Mouse (Mus musculus) lung, embryonic 15.5 days (tissue): ENCODE data around the gene Mfap5. TPM values are rescaled to one million over a fixed set of nuclear protein-coding genes. Genes with fewer than 3 reads are reported as not detected.
"Not testable (repeated sequence)": the region's sequence is repeated elsewhere in the genome, so short reads cannot be mapped to it uniquely, and the experiment has no call there.

Experiments
- ATAC-seq: fragments of 200-750 bp; cut with Nextera tagmentation; 2 replicates; pipeline ENCODE4 v1.8.0; 2017; ENCODE audit warnings: moderate number of reproducible peaks, borderline replicate concordance; ENCODE audit not compliant: low FRiP score, low TSS enrichment; ENCODE audit errors: extremely low read depth
- H3K27ac ChIP-seq: fragments of 300-500 bp; sonication (generic); 2 replicates; pipeline ENCODE4 v1.5.1; 2015; ENCODE audit warnings: moderate library complexity, mild to moderate bottlenecking, inconsistent platforms
- H3K27me3 ChIP-seq: fragments of 300-500 bp; sonication (generic); 2 replicates; pipeline ENCODE4 v1.6.1; 2015; ENCODE audit warnings: inconsistent platforms
- H3K36me3 ChIP-seq: fragments of 300-500 bp; sonication (generic); 2 replicates; pipeline ENCODE4 v1.6.1; 2015; ENCODE audit warnings: inconsistent platforms
- H3K4me1 ChIP-seq: fragments of 300-500 bp; sonication (generic); 2 replicates; pipeline ENCODE4 v1.6.1; 2015; ENCODE audit warnings: inconsistent platforms
- H3K4me2 ChIP-seq: fragments of 300-500 bp; sonication (generic); 2 replicates; pipeline ENCODE4 v1.6.1; 2015; ENCODE audit warnings: inconsistent platforms, mild to moderate bottlenecking, moderate library complexity
- H3K4me3 ChIP-seq: fragments of 300-500 bp; sonication (generic); 2 replicates; pipeline ENCODE4 v1.5.1; 2015; ENCODE audit warnings: mild to moderate bottlenecking, inconsistent platforms
- H3K9ac ChIP-seq: fragments of 300-500 bp; sonication (generic); 2 replicates; pipeline ENCODE4 v1.6.1; 2015; ENCODE audit warnings: inconsistent platforms
- H3K9me3 ChIP-seq: fragments of 300-500 bp; sonication (generic); 2 replicates; pipeline ENCODE4 v1.6.1; 2016; ENCODE audit warnings: inconsistent platforms
- WGBS: fragments of 180-500 bp; shearing (Covaris S2); methylation state at CpG from one replicate; pipeline ENCODE4 v1.1.7; 2015; 5-methylcytosine and 5-hydroxymethylcytosine counted together
- polyA plus RNA-seq: library from polyadenylated mRNA; unstranded; fragments of >200 nt; fragmentation: Nextera tagmentation; extraction: Ambion mirVana; gene quantifications from 2 replicates; pipeline ENCODE4 v1.2.1, GENCODE M21; 2015

Mfap5 gene
- polyA plus RNA-seq, 1 experiment from 2014 or later = 17.5 TPM

- ATAC-seq = no peak
- Histone ChIP-seq H3K4me3 (no peak overlapping the region), H3K27me3 (no peaks in the 10 kb centered on the region), H3K9me3 (no peaks in the 10 kb centered on the region), H3K4me1 (no peaks in the 10 kb centered on the region), H3K9ac (no peak overlapping the region), H3K36me3 (no peaks in the 10 kb centered on the region), H3K4me2 (no peak overlapping the region), H3K27ac (no peak overlapping the region)
- WGBS = 64% methylated on average over 1 of the region's 1 CpGs
These were observed 64.1 kb downstream of the Mfap5 start for GRCm38 (mm10) chr6:122569762-122570161.

GRCm38 (mm10) chr6:122570695-122571616 is 65.3 kb downstream of the Mfap5 start:
- ATAC-seq = no peak
- Histone ChIP-seq H3K4me3 (no peak overlapping the region), H3K36me3 (no peaks in the 10 kb centered on the region), H3K9me3 (no peaks in the 10 kb centered on the region), H3K9ac (no peak overlapping the region), H3K27ac (no peak overlapping the region), H3K4me2 (no peak overlapping the region), H3K4me1 (no peaks in the 10 kb centered on the region), H3K27me3 (no peaks in the 10 kb centered on the region)
- WGBS = 42% methylated on average over 8 of the region's 8 CpGs

- no peak overlapping the region for H3K27ac ChIP-seq
- 57% methylated on average over 3 of the region's 3 CpGs for WGBS
- no peak overlapping the region for H3K4me2 ChIP-seq
- no peak overlapping the region for H3K9ac ChIP-seq
- no peaks in the 10 kb centered on the region for H3K4me1 ChIP-seq
- ATAC-seq = no peak
- no peak overlapping the region for H3K4me3 ChIP-seq
- no peaks in the 10 kb centered on the region for H3K36me3 ChIP-seq
- no peaks in the 10 kb centered on the region for H3K27me3 ChIP-seq
- no peaks in the 10 kb centered on the region for H3K9me3 ChIP-seq
These were observed 65.9 kb downstream of the Mfap5 start for GRCm38 (mm10) chr6:122571617-122571959.

- not testable (repeated sequence) for H3K27ac ChIP-seq, H3K9me3 ChIP-seq, ATAC-seq, H3K9ac ChIP-seq, H3K4me3 ChIP-seq, H3K4me1 ChIP-seq, H3K4me2 ChIP-seq, H3K27me3 ChIP-seq, H3K36me3 ChIP-seq
- 84% methylated on average over 1 of the region's 1 CpGs for WGBS
These were observed 69.4 kb downstream of the Mfap5 start for GRCm38 (mm10) chr6:122575037-122575436.

- WGBS = 85% methylated on average over 3 of the region's 3 CpGs
- ATAC-seq = no peak
- H3K9me3 ChIP-seq = no peaks in the 10 kb centered on the region
These were observed 71.4 kb downstream of the Mfap5 start for GRCm38 (mm10) chr6:122577030-122577429.

More at GRCm38 (mm10) chr6:122577030-122577429, 71.4 kb downstream of the Mfap5 start:
- H3K4me2 ChIP-seq = no peak overlapping the region
- H3K4me1 ChIP-seq = no peaks in the 10 kb centered on the region
- no peak overlapping the region for H3K9ac ChIP-seq
- no peaks in the 10 kb centered on the region for H3K27me3 ChIP-seq
- no peak overlapping the region for H3K27ac ChIP-seq
- H3K4me3 ChIP-seq = no peak overlapping the region
- H3K36me3 ChIP-seq = no peaks in the 10 kb centered on the region

Other genes with a start within 250 kb of the Mfap5 start
- not detected in 2 replicates for gene Klrg1, start 223.0 kb upstream of the Mfap5 start, polyA plus RNA-seq
- 118 and 121 TPM in 2 replicates for gene M6pr, start 197.1 kb upstream of the Mfap5 start, polyA plus RNA-seq
- 15.5 and 16.3 TPM in 2 replicates for gene Phc1, start 165.3 kb upstream of the Mfap5 start, polyA plus RNA-seq
- 9.1 and 12.3 TPM in 2 replicates for gene Rimklb, start 7.1 kb upstream of the Mfap5 start, polyA plus RNA-seq
- not detected in 2 replicates for gene Aicda, start 48.0 kb downstream of the Mfap5 start, polyA plus RNA-seq
- 6.3 and 6.5 TPM in 2 replicates for gene Apobec1, start 96.6 kb downstream of the Mfap5 start, polyA plus RNA-seq
- gene Gdf3, start 104.2 kb downstream of the Mfap5 start, polyA plus RNA-seq = not detected in 2 replicates
- gene Dppa3, start 120.6 kb downstream of the Mfap5 start, polyA plus RNA-seq = not detected in 2 replicates
- 0.33 and 0.40 TPM in 2 replicates for gene Nanog, start 201.6 kb downstream of the Mfap5 start, polyA plus RNA-seq